Mouse (Mus musculus) ovary, adult 18-20 months (tissue): Measurements from ENCODE around the gene Csmd2.

ENCODE experiments used
- DNase-seq: peaks from one replicate; pipeline ENCODE4 v3.0.0; 2022; ENCODE audit warnings: low spot score, mixed read lengths

The Csmd2 gene

GRCm38 (mm10) chr4:127987784-127988455 lies at the start of gene Csmd2:
Gene Csmd2, plus strand, starts transcription at chr4:127987857.
- DNase-seq = no peak

- no peak for DNase-seq
These were observed 40.0 kb upstream of the Csmd2 start for GRCm38 (mm10) chr4:127947696-127948095.

- DNase-seq = no peak
These were observed 34.5 kb upstream of the Csmd2 start for GRCm38 (mm10) chr4:127953006-127953710.

- no peak for DNase-seq
These were observed 18.6 kb upstream of the Csmd2 start for GRCm38 (mm10) chr4:127969101-127969500.

GRCm38 (mm10) chr4:127970018-127970421 lies 17.6 kb upstream of the Csmd2 start:
- DNase-seq = no peak

- DNase-seq = no peak
These were observed 16.5 kb upstream of the Csmd2 start, which contains the start of gene CK137956 for GRCm38 (mm10) chr4:127970901-127971868. Gene CK137956, minus strand, starts transcription at chr4:127970951.

GRCm38 (mm10) chr4:127972976-127973375 lies 14.7 kb upstream of the Csmd2 start:
- DNase-seq = no peak

- no peak for DNase-seq
These were observed 6.5 kb upstream of the Csmd2 start for GRCm38 (mm10) chr4:127981125-127981524.

- no peak for DNase-seq
These were observed 3.2 kb upstream of the Csmd2 start for GRCm38 (mm10) chr4:127984426-127984825.

GRCm38 (mm10) chr4:127985874-127986273 lies 1.8 kb upstream of the Csmd2 start:
- no peak for DNase-seq

- no peak for DNase-seq
These were observed 1.1 kb upstream of the Csmd2 start for GRCm38 (mm10) chr4:127986491-127987075.

- no peak for DNase-seq
These were observed 387 bp upstream of the Csmd2 start for GRCm38 (mm10) chr4:127987270-127987669.

GRCm38 (mm10) chr4:127988526-127989180 lies 996 bp downstream of the Csmd2 start:
- no peak for DNase-seq

- DNase-seq = no peak
These were observed 1.8 kb downstream of the Csmd2 start for GRCm38 (mm10) chr4:127989347-127989995.

GRCm38 (mm10) chr4:127999281-127999680 lies 11.6 kb downstream of the Csmd2 start:
- no peak for DNase-seq

- no peak for DNase-seq
These were observed 15.0 kb downstream of the Csmd2 start for GRCm38 (mm10) chr4:128002638-128003101.

GRCm38 (mm10) chr4:128004797-128005452 lies 17.3 kb downstream of the Csmd2 start:
- DNase-seq = no peak

GRCm38 (mm10) chr4:128019465-128019864 lies 31.8 kb downstream of the Csmd2 start:
- DNase-seq = no peak

- no peak for DNase-seq
These were observed 40.6 kb downstream of the Csmd2 start for GRCm38 (mm10) chr4:128028294-128028693.

GRCm38 (mm10) chr4:128041901-128042300 lies 54.2 kb downstream of the Csmd2 start:
- DNase-seq = no peak
